Mouse (Mus musculus) forebrain, embryonic 12.5 days (tissue): ENCODE data around the gene Cldn15. TPM values are rescaled to one million over a fixed set of nuclear protein-coding genes. Genes with fewer than 3 reads are reported as not detected.
A peak's percentile ranks its signal among the peaks of the same experiment; 100 is the strongest.

Experiments
- ATAC-seq: fragments of 200-750 bp; cut with Nextera tagmentation; 2 replicates; pipeline ENCODE4 v1.8.0; 2017; ENCODE audit warnings: moderate TSS enrichment; ENCODE audit not compliant: low FRiP score
- H3K27ac ChIP-seq: fragments of 300-500 bp; sonication (generic); 2 replicates; pipeline ENCODE4 v1.5.1; 2016; ENCODE audit warnings: mild to moderate bottlenecking
- H3K27me3 ChIP-seq: fragments of 300-500 bp; sonication (generic); 2 replicates; pipeline ENCODE4 v1.6.1; 2016; ENCODE audit warnings: mild to moderate bottlenecking
- H3K36me3 ChIP-seq: fragments of 300-500 bp; sonication (generic); replicated peaks from 2 replicates; pipeline ENCODE4 v1.6.1; 2016; ENCODE audit warnings: mild to moderate bottlenecking
- H3K4me1 ChIP-seq: fragments of 300-500 bp; sonication (generic); 2 replicates; pipeline ENCODE4 v1.6.1; 2016
- H3K4me2 ChIP-seq: fragments of 300-500 bp; sonication (generic); 2 replicates; pipeline ENCODE4 v1.6.1; 2016; ENCODE audit warnings: mild to moderate bottlenecking, moderate library complexity
- H3K4me3 ChIP-seq: fragments of 300-500 bp; sonication (generic); replicated peaks from 2 replicates; pipeline ENCODE4 v1.5.1; 2016; ENCODE audit warnings: mild to moderate bottlenecking
- H3K9ac ChIP-seq: fragments of 300-500 bp; sonication (generic); 2 replicates; pipeline ENCODE4 v1.6.1; 2016; ENCODE audit warnings: mild to moderate bottlenecking
- H3K9me3 ChIP-seq: fragments of 300-500 bp; sonication (generic); 2 replicates; pipeline ENCODE4 v1.6.1; 2016
- WGBS: fragments of 180-500 bp; shearing (Covaris S2); methylation state at CpG from one replicate; pipeline ENCODE4 v1.1.7; 2016; 5-methylcytosine and 5-hydroxymethylcytosine counted together
- polyA plus RNA-seq: library from polyadenylated mRNA; unstranded; fragments of >200 nt; fragmentation: Nextera tagmentation; extraction: Ambion mirVana; gene quantifications from 2 replicates; pipeline ENCODE4 v1.2.1, GENCODE M21; 2016

Cldn15 gene
- polyA plus RNA-seq, 1 experiment from 2014 or later = 0.50 TPM

- Histone ChIP-seq H3K4me2 (peak within 1 kb of the TSS; percentile 78), H3K9ac (peak within 1 kb of the TSS; percentile 74), H3K36me3 (peaks cover 12% of the 10 kb centered on the region; the same call in 1 of the 2 replicates), H3K9me3 (no peaks in the 10 kb centered on the region), H3K27ac (peak within 1 kb of the TSS; percentile 80), H3K27me3 (0 out of 2 replicates have a peak, but pooled peaks cover 5% of the 10 kb centered on the region), H3K4me1 (peaks cover 22% of the 10 kb centered on the region), H3K4me3 (peak within 1 kb of the TSS; percentile 69)
- WGBS = under 1% methylated on average over 23 of the region's 23 CpGs
- peak; percentile 98 for ATAC-seq
Observed at GRCm38 (mm10) chr5:136953015-136953414, 13.4 kb upstream of the Cldn15 start, which contains the start of gene Fis1. Gene Fis1, plus strand, starts transcription at chr5:136953275.

- 0 out of 2 replicates have a peak, but pooled peaks cover 5% of the 10 kb centered on the region for H3K27me3 ChIP-seq
- H3K4me1 ChIP-seq = peaks cover 22% of the 10 kb centered on the region
- peak overlapping the region; percentile 80 for H3K27ac ChIP-seq
- H3K9ac ChIP-seq = peak overlapping the region; percentile 74
- 6% methylated on average over 12 of the region's 12 CpGs for WGBS
- peak overlapping the region; percentile 78 for H3K4me2 ChIP-seq
- H3K9me3 ChIP-seq = no peaks in the 10 kb centered on the region
- H3K36me3 ChIP-seq = peaks cover 12% of the 10 kb centered on the region; the same call in 1 of the 2 replicates
- peak overlapping the region; percentile 69 for H3K4me3 ChIP-seq
- no peak; the same call in 1 of the 2 replicates for ATAC-seq
Observed at GRCm38 (mm10) chr5:136953440-136953951, 12.9 kb upstream of the Cldn15 start.

GRCm38 (mm10) chr5:136955622-136956021 is 10.8 kb upstream of the Cldn15 start:
- H3K4me2 ChIP-seq = no peak overlapping the region
- peaks cover 12% of the 10 kb centered on the region; the same call in 1 of the 2 replicates for H3K36me3 ChIP-seq
- WGBS = 92% methylated on average over 4 of the region's 4 CpGs
- H3K9ac ChIP-seq = no peak overlapping the region
- ATAC-seq = no peak
- 0 out of 2 replicates have a peak, but pooled peaks cover 5% of the 10 kb centered on the region for H3K27me3 ChIP-seq
- H3K4me3 ChIP-seq = no peak overlapping the region
- peaks cover 22% of the 10 kb centered on the region for H3K4me1 ChIP-seq
- H3K9me3 ChIP-seq = no peaks in the 10 kb centered on the region
- no peak overlapping the region for H3K27ac ChIP-seq

DNA sequence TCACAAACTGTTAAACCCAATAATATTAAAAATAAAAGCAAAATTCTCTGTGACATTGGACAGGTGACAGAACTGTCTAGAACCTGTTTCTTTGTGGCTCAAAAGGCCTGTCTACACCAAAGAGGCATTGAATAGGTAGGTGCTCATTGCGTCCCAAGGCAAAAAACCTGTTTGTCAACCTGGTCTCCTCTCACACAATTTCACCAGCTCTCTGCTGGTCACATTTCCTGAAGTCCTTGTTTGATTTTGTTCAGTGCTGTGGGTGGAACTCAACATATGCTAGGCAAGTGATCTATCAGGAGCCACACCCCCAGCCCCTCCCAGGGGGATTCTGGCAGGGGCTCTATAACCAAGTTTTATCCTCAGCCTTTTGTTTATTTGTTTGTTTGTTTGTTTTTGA is 9.2 kb upstream of the Cldn15 start:
- no peaks in the 10 kb centered on the region for H3K27me3 ChIP-seq
- no peaks in the 10 kb centered on the region for H3K9me3 ChIP-seq
- H3K4me2 ChIP-seq = no peak overlapping the region
- peaks cover 12% of the 10 kb centered on the region; the same call in 1 of the 2 replicates for H3K36me3 ChIP-seq
- 97% methylated on average over 1 of the region's 1 CpGs for WGBS
- H3K27ac ChIP-seq = no peak overlapping the region
- no peak overlapping the region for H3K4me3 ChIP-seq
- no peak overlapping the region for H3K9ac ChIP-seq
- ATAC-seq = no peak
- H3K4me1 ChIP-seq = peaks cover 32% of the 10 kb centered on the region

GRCm38 (mm10) chr5:136958991-136959605 is 7.3 kb upstream of the Cldn15 start:
- Histone ChIP-seq H3K9me3 (no peaks in the 10 kb centered on the region), H3K9ac (no peak overlapping the region), H3K36me3 (peaks cover 24% of the 10 kb centered on the region), H3K4me3 (no peak overlapping the region), H3K4me1 (peaks cover 35% of the 10 kb centered on the region), H3K27ac (no peak overlapping the region), H3K27me3 (no peaks in the 10 kb centered on the region), H3K4me2 (no peak overlapping the region)
- ATAC-seq = no peak
- WGBS = 87% methylated on average over 5 of the region's 5 CpGs

DNA sequence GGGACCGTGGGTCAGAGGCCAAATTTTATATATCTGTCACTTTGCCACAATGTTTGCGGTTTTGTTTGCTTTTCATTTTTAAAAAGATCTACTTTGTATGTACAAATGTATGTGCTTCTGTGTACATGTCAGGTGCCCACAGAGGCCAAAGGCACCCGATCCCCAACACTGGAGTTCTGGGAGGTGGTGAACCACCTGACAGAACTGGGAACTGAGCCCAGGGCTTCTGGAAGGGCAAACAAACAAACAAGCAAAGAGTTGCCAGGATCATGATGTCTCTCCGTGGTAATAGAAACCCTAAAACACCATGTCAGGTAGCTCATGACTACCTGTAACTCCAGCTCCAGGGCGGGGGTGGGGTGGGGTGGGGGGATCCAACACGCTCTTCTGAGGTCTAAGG is 6.4 kb upstream of the Cldn15 start:
- Histone ChIP-seq H3K4me1 (peaks cover 26% of the 10 kb centered on the region), H3K36me3 (peaks cover 33% of the 10 kb centered on the region)
- WGBS = 93% methylated on average over 6 of the region's 6 CpGs

GRCm38 (mm10) chr5:136961334-136961982 is 5.0 kb upstream of the Cldn15 start:
- H3K36me3 ChIP-seq = peaks cover 43% of the 10 kb centered on the region

More for the DNA sequence above, 6.4 kb upstream of the Cldn15 start:
- Histone ChIP-seq H3K27me3 (no peaks in the 10 kb centered on the region), H3K4me2 (no peak overlapping the region), H3K9ac (no peak overlapping the region), H3K4me3 (no peak overlapping the region), H3K9me3 (no peaks in the 10 kb centered on the region), H3K27ac (no peak overlapping the region)
- no peak for ATAC-seq

DNA sequence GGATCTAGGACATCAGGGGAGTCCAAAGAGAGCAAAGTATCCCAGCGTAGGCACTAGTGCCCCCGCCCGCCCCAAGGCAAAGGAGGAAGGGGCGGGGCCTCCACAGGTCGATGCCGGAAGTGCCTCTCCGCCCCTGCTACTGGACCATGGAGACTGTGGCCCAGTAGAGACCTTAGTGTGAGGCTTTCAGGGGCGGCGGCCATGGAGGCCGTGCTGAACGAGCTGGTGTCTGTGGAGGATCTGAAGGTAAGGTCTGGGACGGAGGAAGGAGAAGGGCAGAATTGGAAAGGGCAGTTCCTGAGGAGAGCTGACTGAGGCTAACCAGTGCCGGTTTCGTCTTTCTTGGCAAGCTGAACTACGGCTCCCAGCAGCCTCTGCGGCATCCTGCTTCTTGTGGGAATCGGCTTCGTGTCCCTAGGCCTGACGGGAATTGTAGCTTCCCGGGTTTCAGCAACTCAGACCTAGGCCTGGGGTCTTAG is 4.4 kb upstream of the Cldn15 start:
- Histone ChIP-seq H3K4me3 (peak overlapping the region; percentile 65), H3K9ac (peak overlapping the region; percentile 77), H3K36me3 (peaks cover 48% of the 10 kb centered on the region), H3K4me1 (peaks cover 18% of the 10 kb centered on the region), H3K27me3 (no peaks in the 10 kb centered on the region), H3K4me2 (peak overlapping the region; percentile 83), H3K27ac (peak overlapping the region; percentile 80), H3K9me3 (no peaks in the 10 kb centered on the region)
- ATAC-seq = peak; percentile 92
- under 1% methylated on average over 20 of the region's 20 CpGs for WGBS

More at GRCm38 (mm10) chr5:136961334-136961982, 5.0 kb upstream of the Cldn15 start:
- Histone ChIP-seq H3K4me1 (peaks cover 18% of the 10 kb centered on the region), H3K9me3 (no peaks in the 10 kb centered on the region), H3K27me3 (no peaks in the 10 kb centered on the region), H3K27ac (peak overlapping the region; percentile 80), H3K4me2 (peak overlapping the region; percentile 83), H3K9ac (peak overlapping the region; percentile 77), H3K4me3 (peak overlapping the region; percentile 65)
- ATAC-seq = peak; percentile 31
- 29% methylated on average over 5 of the region's 5 CpGs for WGBS

- peaks cover 48% of the 10 kb centered on the region for H3K36me3 ChIP-seq
- 2% methylated on average over 10 of the region's 10 CpGs for WGBS
- ATAC-seq = peak; percentile 59
Observed at GRCm38 (mm10) chr5:136962501-136962900, 3.9 kb upstream of the Cldn15 start.

GRCm38 (mm10) chr5:136962966-136963540 is 3.4 kb upstream of the Cldn15 start:
- Histone ChIP-seq H3K9me3 (no peaks in the 10 kb centered on the region), H3K4me1 (peaks cover 18% of the 10 kb centered on the region), H3K4me3 (peak overlapping the region; percentile 65), H3K27me3 (no peaks in the 10 kb centered on the region), H3K27ac (peak overlapping the region; percentile 80), H3K4me2 (peak overlapping the region; percentile 83), H3K9ac (peak overlapping the region; percentile 77; the same call in 1 of the 2 replicates), H3K36me3 (peaks cover 50% of the 10 kb centered on the region)
- ATAC-seq = no peak
- WGBS = 81% methylated on average over 8 of the region's 8 CpGs

More at GRCm38 (mm10) chr5:136962501-136962900, 3.9 kb upstream of the Cldn15 start:
- H3K9ac ChIP-seq = peak overlapping the region; percentile 77
- peaks cover 18% of the 10 kb centered on the region for H3K4me1 ChIP-seq
- peak overlapping the region; percentile 83 for H3K4me2 ChIP-seq
- peak overlapping the region; percentile 80 for H3K27ac ChIP-seq
- H3K9me3 ChIP-seq = no peaks in the 10 kb centered on the region
- peak overlapping the region; percentile 65 for H3K4me3 ChIP-seq
- H3K27me3 ChIP-seq = no peaks in the 10 kb centered on the region

- Histone ChIP-seq H3K4me2 (no peak overlapping the region), H3K27me3 (no peaks in the 10 kb centered on the region), H3K36me3 (peaks cover 52% of the 10 kb centered on the region), H3K27ac (no peak overlapping the region), H3K9ac (no peak overlapping the region), H3K9me3 (no peaks in the 10 kb centered on the region), H3K4me1 (peaks cover 18% of the 10 kb centered on the region), H3K4me3 (no peak overlapping the region)
- ATAC-seq = no peak
- 89% methylated on average over 9 of the region's 9 CpGs for WGBS
Observed at GRCm38 (mm10) chr5:136965210-136965609, 1.2 kb upstream of the Cldn15 start.

- no peaks in the 10 kb centered on the region for H3K9me3 ChIP-seq
- peaks cover 52% of the 10 kb centered on the region for H3K36me3 ChIP-seq
- no peak overlapping the region for H3K4me3 ChIP-seq
- H3K4me1 ChIP-seq = peaks cover 18% of the 10 kb centered on the region
- no peak for ATAC-seq
- H3K9ac ChIP-seq = no peak overlapping the region
- no peak overlapping the region for H3K4me2 ChIP-seq
- H3K27ac ChIP-seq = no peak overlapping the region
- 89% methylated on average over 7 of the region's 8 CpGs for WGBS
- H3K27me3 ChIP-seq = no peaks in the 10 kb centered on the region
Observed at GRCm38 (mm10) chr5:136965686-136966085, 730 bp upstream of the Cldn15 start.
